Mouse (Mus musculus): ENCODE data around the gene Rpl28.

DNA sequence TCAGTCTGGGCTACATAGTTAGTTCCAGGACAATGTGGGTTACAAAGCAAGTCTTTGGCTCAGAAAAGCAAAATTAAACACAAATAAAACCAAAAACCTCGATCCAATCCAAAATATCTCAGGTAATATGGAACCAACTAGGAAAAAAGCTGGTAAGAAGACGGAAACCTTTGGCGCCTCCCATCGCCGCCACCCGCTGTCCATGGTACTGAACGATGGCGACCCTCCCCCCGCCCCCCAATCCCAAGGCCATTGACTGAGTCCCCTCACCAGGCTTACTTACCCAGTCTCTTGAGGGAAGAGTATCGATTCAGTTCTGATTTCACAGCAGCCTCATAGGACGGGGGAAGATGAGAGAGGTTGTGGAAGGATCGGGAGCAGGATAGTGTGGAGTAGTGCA lies 37.8 kb downstream of the Rpl28 start:
- TF ChIP-seq SRF (IDR thresholded peaks at IDR 0.05; ENCODE audit: control insufficient read depth, insufficient read length, low read depth) (no peak), POLR2A (IDR thresholded peaks at IDR 0.05; ENCODE audit: insufficient read length, low read depth) (no peak), MAX (IDR thresholded peaks at IDR 0.05; ENCODE audit: low read depth) (no peak), TCF3 (IDR thresholded peaks at IDR 0.05; ENCODE audit: insufficient read length, low read depth) (no peak), USF1 (IDR thresholded peaks at IDR 0.05; ENCODE audit: low read depth) (no peak), MYOD1 (IDR thresholded peaks at IDR 0.05; ENCODE audit: control insufficient read depth in 1 of 3, insufficient read length in 2 of 3, low read depth in 2 of 3) (no peak), E2F4 (IDR thresholded peaks at IDR 0.05; ENCODE audit: insufficient read depth) (no peak), POLR2AphosphoS2 (IDR thresholded peaks at IDR 0.05; ENCODE audit: insufficient read length, low read depth) (no peak), CEBPB (IDR thresholded peaks at IDR 0.05; ENCODE audit: insufficient read depth, poor library complexity, severe bottlenecking) (no peak), TCF12 (IDR thresholded peaks at IDR 0.05; ENCODE audit: insufficient read depth, poor library complexity, severe bottlenecking) (no peak)
